Mouse (Mus musculus) layer of hippocampus, adult 9-10 months (tissue): Measurements from ENCODE around the gene Cdt1.
A peak's percentile ranks its signal among the peaks of the same experiment; 100 is the strongest.

Source experiments
- DNase-seq: peaks from one replicate; pipeline ENCODE4 v3.0.0; 2022; ENCODE audit warnings: low spot score

Gene Cdt1

GRCm38 (mm10) chr8:122616181-122616905, 48.5 kb downstream of the Cdt1 start:
- DNase-seq = no peak

- peak; percentile 52 for DNase-seq
Measured at GRCm38 (mm10) chr8:122617947-122618546, 50.2 kb downstream of the Cdt1 start.

GRCm38 (mm10) chr8:122618660-122619378, 51.0 kb downstream of the Cdt1 start:
- no peak for DNase-seq

GRCm38 (mm10) chr8:122620446-122620845, 52.6 kb downstream of the Cdt1 start:
- no peak for DNase-seq

GRCm38 (mm10) chr8:122622727-122623126, 54.9 kb downstream of the Cdt1 start, which contains the start of gene Pabpn1l:
TSS of gene Pabpn1l (minus strand) at chr8:122622739.
- no peak for DNase-seq
